Mouse (Mus musculus) spleen, adult 2 months (tissue): ENCODE data around the gene H2-DMb2. TPM values are rescaled to one million over a fixed set of nuclear protein-coding genes. Genes with fewer than 3 reads are reported as not detected.
A peak's percentile ranks its signal among the peaks of the same experiment; 100 is the strongest.

Source experiments
- DNase-seq, 2 experiments: peaks; one replicate each; pipeline versions ENCODE4 v3.0.0 to v3.0.0-alpha.2; 2012 to 2021; ENCODE audit warnings: low spot score in 2 of 2, low read depth in 1 of 2
- H3K27ac ChIP-seq: fragments of 200-500 bp; 2 replicates; pipeline ENCODE4 v1.5.1; 2012; ENCODE audit warnings: low read length, inconsistent platforms; ENCODE audit not compliant: insufficient read depth
- H3K27me3 ChIP-seq: fragments of 200-500 bp; 2 replicates; pipeline ENCODE4 v1.6.1; 2012; ENCODE audit warnings: mild to moderate bottlenecking, moderate library complexity, low read length, inconsistent platforms; ENCODE audit not compliant: control insufficient read depth, insufficient read depth
- H3K36me3 ChIP-seq: fragments of 200-500 bp; 2 replicates; pipeline ENCODE4 v1.6.1; 2012; ENCODE audit warnings: mild to moderate bottlenecking, low read length, inconsistent platforms; ENCODE audit not compliant: control insufficient read depth, insufficient read depth
- H3K4me1 ChIP-seq: fragments of 200-500 bp; 2 replicates; pipeline ENCODE4 v1.6.1; 2011; ENCODE audit warnings: inconsistent platforms; ENCODE audit not compliant: control insufficient read depth, insufficient read depth, insufficient read length
- H3K4me3 ChIP-seq: fragments of 200-500 bp; 2 replicates; pipeline ENCODE4 v1.5.1; 2011; ENCODE audit warnings: mild to moderate bottlenecking, inconsistent platforms; ENCODE audit not compliant: insufficient read depth, insufficient read length; ENCODE audit errors: extremely low read depth
- CTCF ChIP-seq: fragments of 200-500 bp; IDR thresholded peaks from 2 replicates; pipeline ENCODE4 v1.5.1; 2011; ENCODE audit warnings: mild to moderate bottlenecking, inconsistent platforms; ENCODE audit not compliant: insufficient read depth, insufficient read length, insufficient replicate concordance; ENCODE audit errors: extremely low read depth
- POLR2A ChIP-seq: fragments of 200-500 bp; IDR thresholded peaks from 2 replicates; pipeline ENCODE4 v1.6.1; 2011; ENCODE audit warnings: low read depth, low read length, inconsistent platforms
- WGBS: fragments of 180-500 bp; shearing (Covaris S2); methylation state at CpG from one replicate; pipeline ENCODE4 v1.1.7; 2018; 5-methylcytosine and 5-hydroxymethylcytosine counted together
- polyA plus RNA-seq: library from polyadenylated mRNA; depleted of rRNA; stranded (reverse); fragments of >200 nt; gene quantifications from 2 replicates; pipeline ENCODE4 v1.2.3, GENCODE M21; 2012

The H2-DMb2 gene
- polyA plus RNA-seq, 1 experiment = 456 TPM

DNA sequence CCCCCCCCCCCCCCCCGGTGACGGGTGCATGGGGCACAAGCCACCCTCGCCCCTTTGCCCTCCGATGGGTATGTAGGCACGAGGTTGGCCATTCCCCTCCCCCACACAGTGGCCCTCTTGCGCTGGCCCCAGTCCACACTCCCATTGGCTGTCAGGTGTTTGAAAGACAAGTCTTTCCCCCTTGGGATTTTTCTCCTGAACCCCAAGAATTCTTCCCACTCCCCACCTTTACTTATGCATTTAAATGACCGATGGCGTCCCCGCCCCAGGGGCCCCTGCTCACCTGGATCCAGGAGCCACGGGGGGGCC lies 21.3 kb upstream of the H2-DMb2 start:
- no peak for TF ChIP-seq POLR2A
- no peak for TF ChIP-seq CTCF
- DNase-seq = peak in 1 of 2 experiments; percentile 56
- H3K27me3 ChIP-seq = no peaks in the 10 kb centered on the region
- WGBS = 3% methylated on average over 7 of the region's 10 CpGs
- H3K4me3 ChIP-seq = peak overlapping the region; percentile 75
- H3K4me1 ChIP-seq = peaks cover 10% of the 10 kb centered on the region; the same call in 1 of the 2 replicates
- peaks cover 14% of the 10 kb centered on the region for H3K36me3 ChIP-seq
- H3K27ac ChIP-seq = peak overlapping the region; percentile 99

DNA sequence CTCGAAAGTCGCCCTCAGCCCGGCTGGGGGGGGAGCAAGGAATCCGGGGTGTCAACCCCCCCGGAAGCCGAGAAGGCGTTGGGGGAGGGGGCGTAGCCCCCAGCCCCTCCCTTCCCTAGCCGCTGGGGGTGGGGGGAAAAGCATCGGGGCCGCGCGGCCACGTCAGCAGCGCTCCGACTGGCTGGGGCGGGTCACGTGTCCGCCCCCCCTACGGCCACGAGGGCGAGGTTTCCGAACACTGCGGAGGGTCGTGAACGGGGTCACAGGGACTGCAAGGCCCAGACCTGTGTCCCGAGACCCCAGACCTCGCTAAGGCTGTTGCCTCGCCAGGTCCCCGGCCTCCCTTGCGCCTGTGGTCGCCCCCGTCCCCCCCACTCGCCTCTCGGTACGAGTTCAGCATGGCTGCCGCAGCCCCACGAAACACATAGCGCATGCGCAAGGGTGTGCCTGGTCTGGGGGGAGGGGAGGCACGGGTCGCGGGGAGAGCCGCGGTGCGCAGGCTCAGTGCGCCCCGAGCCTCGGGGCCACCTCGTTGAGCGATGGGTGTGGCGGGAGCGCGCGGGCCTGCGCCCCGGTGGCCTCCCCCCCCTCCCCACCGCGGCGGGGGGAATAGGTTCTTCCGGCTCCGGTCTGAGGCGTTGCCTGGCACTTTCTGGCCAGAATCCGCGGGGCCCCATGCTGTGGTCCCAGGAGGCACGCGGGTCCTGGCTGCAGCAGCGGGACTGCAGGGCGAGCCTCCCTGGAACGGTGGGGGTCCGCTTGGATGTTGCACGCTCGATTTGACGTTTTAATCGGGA lies 20.7 kb upstream of the H2-DMb2 start, which contains the start of gene Brd2:
Brd2 (minus strand) TSS at position 447 of the 797 bp plus-strand sequence.
- Histone ChIP-seq H3K27ac (peak within 1 kb of the TSS; percentile 99), H3K4me1 (peaks cover 16% of the 10 kb centered on the region; the same call in 1 of the 2 replicates), H3K4me3 (peak within 1 kb of the TSS; percentile 75), H3K36me3 (peaks cover 12% of the 10 kb centered on the region), H3K27me3 (no peaks in the 10 kb centered on the region)
- WGBS = under 1% methylated on average over 66 of the region's 75 CpGs
- peak; percentile 91 to 98 for DNase-seq
- no peak for TF ChIP-seq CTCF
- TF ChIP-seq POLR2A = peak; percentile 73

GRCm38 (mm10) chr17:34123111-34123510 lies 20.0 kb upstream of the H2-DMb2 start:
- DNase-seq = no peak
- H3K4me3 ChIP-seq = peak overlapping the region; percentile 72
- H3K27ac ChIP-seq = peak overlapping the region; percentile 91; the same call in 1 of the 2 replicates
- no peaks in the 10 kb centered on the region for H3K27me3 ChIP-seq
- no peak for TF ChIP-seq POLR2A
- TF ChIP-seq CTCF = no peak
- peaks cover 21% of the 10 kb centered on the region; the same call in 1 of the 2 replicates for H3K4me1 ChIP-seq
- WGBS = 1% methylated on average over 7 of the region's 7 CpGs
- peaks cover 11% of the 10 kb centered on the region for H3K36me3 ChIP-seq

- no peaks in the 10 kb centered on the region for H3K27me3 ChIP-seq
- no peak for DNase-seq
- H3K27ac ChIP-seq = peak overlapping the region; percentile 30
- WGBS = 18% methylated on average over 2 of the region's 2 CpGs
- no peak for TF ChIP-seq CTCF
- no peak for TF ChIP-seq POLR2A
- peaks cover 24% of the 10 kb centered on the region; the same call in 1 of the 2 replicates for H3K4me1 ChIP-seq
- peak overlapping the region; percentile 72 for H3K4me3 ChIP-seq
- H3K36me3 ChIP-seq = peaks cover 8% of the 10 kb centered on the region
Measured at GRCm38 (mm10) chr17:34123518-34123917, 19.6 kb upstream of the H2-DMb2 start.

DNA sequence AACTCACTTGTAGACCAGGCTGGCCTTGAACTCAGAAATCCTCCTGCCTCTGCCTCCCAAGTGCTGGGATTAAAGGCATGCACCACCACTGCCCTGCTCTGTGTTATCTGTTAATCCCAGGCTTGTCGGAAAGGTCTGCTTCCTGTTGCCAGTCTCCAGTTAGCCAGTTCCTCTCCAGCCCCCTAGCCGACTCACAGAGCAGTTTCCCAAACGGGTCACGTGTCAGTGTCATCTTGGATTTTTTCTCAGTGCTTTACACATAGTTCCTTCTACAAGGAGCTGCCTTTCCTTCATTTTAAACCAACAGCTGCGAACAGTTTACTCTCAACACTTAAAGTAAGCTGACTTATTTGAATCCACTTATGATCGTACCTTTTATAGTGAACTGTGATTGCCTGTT lies 18.5 kb upstream of the H2-DMb2 start:
- H3K4me3 ChIP-seq = no peak overlapping the region
- no peak for DNase-seq
- WGBS = 28% methylated on average over 6 of the region's 6 CpGs
- no peak for TF ChIP-seq POLR2A
- no peak for TF ChIP-seq CTCF
- peaks cover under 1% of the 10 kb centered on the region; the same call in 1 of the 2 replicates for H3K36me3 ChIP-seq
- H3K27ac ChIP-seq = no peak overlapping the region
- H3K4me1 ChIP-seq = peaks cover 34% of the 10 kb centered on the region; the same call in 1 of the 2 replicates
- H3K27me3 ChIP-seq = no peaks in the 10 kb centered on the region

GRCm38 (mm10) chr17:34126826-34127420 lies 16.2 kb upstream of the H2-DMb2 start:
- Histone ChIP-seq H3K36me3 (no peaks in the 10 kb centered on the region), H3K27me3 (no peaks in the 10 kb centered on the region), H3K27ac (no peak overlapping the region), H3K4me3 (no peak overlapping the region), H3K4me1 (peaks cover 41% of the 10 kb centered on the region; the same call in 1 of the 2 replicates)
- 68% methylated on average over 9 of the region's 9 CpGs for WGBS
- no peak for DNase-seq
- TF ChIP-seq CTCF (no peak), POLR2A (no peak)
